Mouse (Mus musculus): ENCODE results near the gene Trim26.

GRCm38 (mm10) chr17:36839931-36840330 lies 3.0 kb downstream of the Trim26 start:
- TF ChIP-seq GATA1 (IDR thresholded peaks at IDR 0.05; ENCODE audit: borderline replicate concordance, low read length) (no peak), FLI1 (IDR thresholded peaks at IDR 0.05; ENCODE audit: low read length) (no peak)
